Mouse (Mus musculus) forebrain, embryonic 10.5 days (tissue): ENCODE measurements around the gene Robo1. TPM values are rescaled to one million over a fixed set of nuclear protein-coding genes. Genes with fewer than 3 reads are reported as not detected.

Experiments
- DNase-seq: peaks from one replicate; pipeline ENCODE4 v3.0.0-alpha.2; 2017; ENCODE audit warnings: low spot score; ENCODE audit errors: extremely low spot score
- H3K27ac ChIP-seq: fragments of 300-500 bp; sonication (generic); 2 replicates; pipeline ENCODE4 v1.5.1; 2016; ENCODE audit warnings: mild to moderate bottlenecking
- H3K27me3 ChIP-seq: fragments of 300-500 bp; sonication (generic); 2 replicates; pipeline ENCODE4 v1.6.1; 2016; ENCODE audit warnings: mild to moderate bottlenecking; ENCODE audit not compliant: poor library complexity, severe bottlenecking
- H3K36me3 ChIP-seq: fragments of 300-500 bp; sonication (generic); replicated peaks from 2 replicates; pipeline ENCODE4 v1.6.1; 2016; ENCODE audit warnings: mild to moderate bottlenecking, moderate library complexity
- H3K4me1 ChIP-seq: fragments of 300-500 bp; sonication (generic); 2 replicates; pipeline ENCODE4 v1.6.1; 2016
- H3K4me3 ChIP-seq: fragments of 300-500 bp; sonication (generic); 2 replicates; pipeline ENCODE4 v1.5.1; 2016; ENCODE audit warnings: mild to moderate bottlenecking, moderate library complexity
- H3K9me3 ChIP-seq: fragments of 300-500 bp; sonication (generic); 2 replicates; pipeline ENCODE4 v1.6.1; 2016; ENCODE audit warnings: mild to moderate bottlenecking, moderate library complexity
- WGBS: fragments of 180-500 bp; shearing (Covaris S2); methylation state at CpG from one replicate; pipeline ENCODE4 v1.1.7; 2016; 5-methylcytosine and 5-hydroxymethylcytosine counted together
- polyA plus RNA-seq: library from polyadenylated mRNA; unstranded; fragments of >200 nt; fragmentation: Nextera tagmentation; extraction: Ambion mirVana; gene quantifications from 2 replicates; pipeline ENCODE4 v1.2.1, GENCODE M21; 2016

Robo1 gene
- polyA plus RNA-seq, 1 experiment from 2014 or later, result 22.0 TPM

DNA sequence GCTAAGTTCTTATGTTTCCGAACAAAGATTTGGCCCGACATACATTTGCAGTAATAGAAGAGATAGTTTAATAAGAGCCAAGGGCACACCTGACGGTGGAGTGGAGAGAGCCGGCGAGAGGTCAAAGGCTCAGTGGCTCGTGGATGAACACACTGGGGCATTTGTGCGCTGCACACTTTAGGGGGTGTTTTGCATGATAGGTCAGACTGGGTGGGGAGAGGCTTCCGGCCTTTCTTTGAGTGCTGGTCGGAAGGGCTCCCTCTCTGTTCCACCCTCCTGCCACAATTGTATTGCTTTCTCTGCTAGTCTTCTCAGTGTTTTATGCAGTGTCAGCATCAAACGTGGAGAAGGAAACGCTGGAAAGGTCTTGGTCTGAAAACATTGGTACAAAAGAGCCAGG is 392.2 kb downstream of the Robo1 start:
- WGBS, result 78% methylated on average over 11 of the region's 11 CpGs
- H3K36me3 ChIP-seq, result no peaks in the 10 kb centered on the region
- peaks cover 83% of the 10 kb centered on the region for H3K27me3 ChIP-seq
- DNase-seq, result no peak
- no peak overlapping the region for H3K27ac ChIP-seq
- H3K4me3 ChIP-seq, result no peak overlapping the region
- H3K4me1 ChIP-seq, result peaks cover 47% of the 10 kb centered on the region
- no peaks in the 10 kb centered on the region for H3K9me3 ChIP-seq

DNA sequence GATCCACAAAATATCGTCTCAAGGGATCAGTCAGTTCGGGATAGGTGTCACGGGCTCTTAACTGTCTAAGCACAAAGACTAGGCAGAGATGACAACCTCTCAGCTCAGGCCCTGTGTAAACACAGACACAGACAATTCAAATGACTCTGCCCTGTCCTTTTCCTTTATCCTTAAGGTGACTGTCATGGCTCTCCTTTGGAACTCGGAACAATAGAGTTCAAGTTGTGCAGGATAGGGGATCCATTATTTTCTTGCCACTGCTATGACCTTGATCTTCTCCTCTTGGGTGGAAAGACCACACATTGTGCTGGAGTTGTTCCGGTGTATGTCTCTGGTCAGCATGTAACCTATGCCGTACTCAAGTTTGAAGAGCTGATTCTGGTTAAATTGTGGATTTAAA is 395.4 kb downstream of the Robo1 start:
- Histone ChIP-seq H3K27ac (no peak overlapping the region), H3K4me1 (peaks cover 44% of the 10 kb centered on the region), H3K36me3 (no peaks in the 10 kb centered on the region), H3K9me3 (no peaks in the 10 kb centered on the region), H3K27me3 (peaks cover 52% of the 10 kb centered on the region), H3K4me3 (no peak overlapping the region)
- DNase-seq, result no peak
- 90% methylated on average over 6 of the region's 6 CpGs for WGBS

DNA sequence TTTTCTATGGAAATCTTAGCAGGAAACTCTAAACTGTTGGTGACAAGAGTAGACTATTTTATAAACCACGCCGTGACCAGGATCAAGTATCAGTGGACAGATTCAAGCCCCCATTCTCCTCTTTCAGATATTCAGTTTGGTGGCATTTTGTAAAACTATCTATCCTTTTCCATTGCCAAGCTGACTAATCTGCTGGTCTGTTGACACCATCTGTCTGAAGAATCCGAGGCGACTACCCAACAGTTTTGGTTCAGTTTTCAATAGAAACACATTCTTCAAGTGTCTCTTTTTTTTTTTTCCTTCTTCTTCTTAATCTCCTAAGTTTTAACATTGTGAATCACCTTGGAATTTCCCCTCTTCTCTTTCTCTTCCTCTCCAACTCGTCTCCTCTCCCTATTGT is 397.7 kb downstream of the Robo1 start:
- Histone ChIP-seq H3K27ac (no peak overlapping the region), H3K9me3 (no peaks in the 10 kb centered on the region), H3K36me3 (no peaks in the 10 kb centered on the region), H3K27me3 (peaks cover 40% of the 10 kb centered on the region), H3K4me1 (peaks cover 22% of the 10 kb centered on the region), H3K4me3 (no peak overlapping the region)
- 83% methylated on average over 5 of the region's 5 CpGs for WGBS
- no peak for DNase-seq

DNA sequence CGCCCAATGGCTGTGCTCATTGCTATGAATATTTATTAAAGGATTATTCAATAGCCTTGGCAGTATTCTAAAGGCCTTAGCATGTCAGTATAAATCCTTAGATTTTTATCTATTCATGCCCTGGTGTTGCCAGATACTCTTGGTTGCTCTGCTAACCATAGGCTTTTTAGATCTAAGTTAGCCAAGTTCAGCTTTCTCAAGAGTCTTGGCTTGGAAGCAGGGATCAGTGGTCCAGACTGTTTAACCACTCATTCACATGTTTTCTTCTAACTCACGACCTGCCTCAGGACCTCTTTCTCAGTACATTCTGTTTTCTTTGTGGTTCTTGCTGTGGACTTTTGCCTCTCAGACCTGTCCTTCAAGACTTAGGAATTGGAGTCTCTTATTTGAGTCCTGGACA is 400.4 kb downstream of the Robo1 start:
- DNase-seq, result no peak
- Histone ChIP-seq H3K36me3 (no peaks in the 10 kb centered on the region), H3K4me3 (no peak overlapping the region), H3K27me3 (peaks cover 14% of the 10 kb centered on the region), H3K9me3 (no peaks in the 10 kb centered on the region), H3K27ac (no peak overlapping the region), H3K4me1 (peaks cover 22% of the 10 kb centered on the region)
- WGBS, result 90% methylated on average over 2 of the region's 2 CpGs

DNA sequence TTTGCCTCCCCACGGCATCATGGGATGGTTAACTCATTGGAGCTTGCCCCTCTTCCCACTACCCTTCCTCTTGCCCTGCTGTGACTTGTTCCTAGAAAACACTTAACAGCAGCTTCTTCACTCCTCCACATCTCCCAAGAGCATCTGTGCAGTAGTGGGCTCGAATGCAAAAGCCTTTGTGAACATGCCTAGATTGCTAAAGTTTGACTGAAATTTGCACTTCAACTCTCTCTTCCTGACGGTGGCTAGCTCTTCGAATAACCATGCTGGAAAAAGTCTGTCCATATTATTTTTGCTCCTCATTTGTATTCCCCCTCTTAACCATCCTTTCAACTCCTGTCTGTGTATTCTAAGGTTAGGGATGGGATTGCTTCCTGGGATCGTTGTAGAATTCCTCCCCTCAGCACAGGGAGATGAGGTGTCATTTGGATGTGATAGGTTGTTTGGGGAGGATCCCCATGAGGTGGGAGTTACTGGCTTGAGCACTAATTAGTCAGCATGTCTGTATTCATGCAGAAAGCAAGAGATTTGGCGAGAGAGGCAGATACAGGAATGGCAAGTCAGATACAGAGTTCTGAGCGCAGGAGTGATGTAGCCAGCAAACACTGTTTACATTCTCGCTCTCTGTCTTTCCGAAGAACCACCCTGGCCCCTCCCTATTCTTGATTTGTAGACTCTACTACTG is 409.2 kb downstream of the Robo1 start:
- no peak overlapping the region for H3K27ac ChIP-seq
- H3K27me3 ChIP-seq, result no peaks in the 10 kb centered on the region
- no peak for DNase-seq
- H3K4me3 ChIP-seq, result no peak overlapping the region
- H3K9me3 ChIP-seq, result no peaks in the 10 kb centered on the region
- 83% methylated on average over 9 of the region's 9 CpGs for WGBS
- peaks cover 13% of the 10 kb centered on the region; the same call in 1 of the 2 replicates for H3K4me1 ChIP-seq
- H3K36me3 ChIP-seq, result no peaks in the 10 kb centered on the region

DNA sequence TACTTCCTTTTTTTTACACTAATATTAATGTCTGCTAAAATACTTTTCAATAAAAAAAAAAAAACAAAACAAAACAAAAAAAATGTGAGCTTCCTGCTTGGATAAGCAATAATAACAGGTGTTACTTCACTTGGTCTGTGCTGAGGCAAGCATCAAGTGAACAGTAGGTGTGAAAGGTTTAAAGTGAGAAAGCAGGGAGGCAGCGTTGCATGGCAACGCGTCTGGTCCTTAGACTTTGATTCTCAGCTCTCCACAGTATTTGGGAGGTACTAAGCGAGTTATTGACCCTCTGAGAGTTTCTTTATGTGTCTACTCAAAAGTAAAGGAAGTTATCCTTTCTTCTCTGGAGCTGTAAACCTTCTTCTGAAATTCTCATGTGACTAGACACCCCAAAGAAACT is 411.0 kb downstream of the Robo1 start:
- WGBS, result 86% methylated on average over 4 of the region's 4 CpGs
- H3K4me1 ChIP-seq, result peaks cover 19% of the 10 kb centered on the region
- no peak overlapping the region for H3K4me3 ChIP-seq
- no peaks in the 10 kb centered on the region for H3K36me3 ChIP-seq
- DNase-seq, result no peak
- H3K27ac ChIP-seq, result no peak overlapping the region
- H3K9me3 ChIP-seq, result no peaks in the 10 kb centered on the region
- H3K27me3 ChIP-seq, result no peaks in the 10 kb centered on the region

DNA sequence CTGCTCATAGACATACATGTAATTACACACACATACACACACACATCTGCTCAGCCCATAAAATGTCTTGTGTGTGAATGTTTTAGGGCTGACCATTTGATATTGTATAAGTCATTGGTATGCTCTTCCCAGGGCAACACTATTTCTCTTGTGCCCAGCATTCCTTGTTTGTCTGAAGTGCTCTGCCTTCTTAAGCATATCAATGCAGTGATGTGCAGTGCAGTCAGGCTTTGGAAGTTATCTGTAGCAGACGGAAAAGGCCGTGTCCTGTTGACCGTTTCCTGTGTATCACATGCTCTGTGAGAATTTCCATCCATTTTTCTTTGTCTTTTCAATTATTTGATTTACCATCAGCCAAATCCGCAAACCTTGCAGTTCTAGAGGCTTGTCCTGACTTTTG is 412.9 kb downstream of the Robo1 start:
- H3K4me3 ChIP-seq, result no peak overlapping the region
- H3K4me1 ChIP-seq, result peaks cover 16% of the 10 kb centered on the region
- DNase-seq, result no peak
- H3K36me3 ChIP-seq, result no peaks in the 10 kb centered on the region
- H3K27me3 ChIP-seq, result no peaks in the 10 kb centered on the region
- no peak overlapping the region for H3K27ac ChIP-seq
- 90% methylated on average over 4 of the region's 4 CpGs for WGBS
- no peaks in the 10 kb centered on the region for H3K9me3 ChIP-seq

DNA sequence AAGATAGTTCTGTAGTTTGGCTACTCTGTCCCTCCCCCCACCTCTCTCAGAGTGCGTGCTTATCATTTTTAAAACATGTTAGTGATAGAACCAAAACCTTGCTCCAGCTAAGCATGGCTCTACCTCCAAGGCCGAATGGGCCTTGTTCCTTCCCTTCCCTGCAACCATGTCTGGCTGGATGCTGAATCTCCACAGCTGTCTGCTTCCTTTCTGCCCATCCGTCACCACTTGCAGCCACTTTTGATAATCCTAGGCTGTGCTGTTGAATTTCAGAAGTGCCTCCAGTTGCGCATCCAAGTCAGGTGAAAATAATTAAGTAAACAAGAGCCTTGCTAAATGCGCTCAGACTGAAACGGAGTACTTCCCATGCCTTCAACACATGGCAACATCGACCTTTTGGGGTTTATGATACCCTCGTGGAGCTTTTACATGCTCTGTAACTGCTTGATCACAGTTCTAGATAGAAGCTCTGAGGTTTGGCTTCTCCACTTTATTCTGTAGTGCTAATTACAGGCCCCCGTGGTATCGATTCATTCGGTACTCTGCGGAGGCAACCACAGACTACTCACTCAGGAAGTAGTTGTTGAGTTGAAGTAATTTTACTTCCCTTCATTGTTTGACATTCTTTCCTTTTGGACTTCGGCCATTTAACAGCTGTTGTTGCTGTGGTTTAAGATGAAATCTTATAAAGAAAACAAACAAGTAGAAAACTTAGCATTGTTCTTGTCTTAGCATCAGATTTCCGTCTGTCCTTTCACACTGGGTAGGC is 413.8 kb downstream of the Robo1 start:
- Histone ChIP-seq H3K4me3 (no peak overlapping the region), H3K36me3 (no peaks in the 10 kb centered on the region), H3K27me3 (no peaks in the 10 kb centered on the region), H3K9me3 (no peaks in the 10 kb centered on the region), H3K4me1 (peaks cover 14% of the 10 kb centered on the region), H3K27ac (no peak overlapping the region)
- DNase-seq, result no peak
- WGBS, result 88% methylated on average over 14 of the region's 14 CpGs

DNA sequence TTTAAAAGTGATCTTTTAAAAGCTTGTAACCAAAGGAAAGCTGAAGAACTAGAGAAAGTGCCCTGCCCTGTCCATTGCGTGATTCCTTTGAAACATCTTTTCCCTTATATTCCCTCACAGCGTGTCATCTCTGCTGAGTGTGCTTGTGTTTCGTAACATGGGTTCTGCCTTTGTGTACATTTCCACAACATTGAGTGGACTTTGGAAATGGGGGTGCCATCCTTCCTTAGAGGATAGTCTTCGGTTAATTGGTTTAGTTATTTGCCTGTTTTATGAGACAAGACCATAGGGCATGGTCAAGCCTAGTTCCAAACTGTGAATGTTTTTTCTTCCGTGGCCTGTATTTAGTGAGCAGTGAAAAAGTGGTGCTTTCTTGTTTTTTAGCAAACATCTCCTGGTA is 426.1 kb downstream of the Robo1 start:
- H3K4me1 ChIP-seq, result no peaks in the 10 kb centered on the region
- no peak overlapping the region for H3K27ac ChIP-seq
- no peaks in the 10 kb centered on the region for H3K27me3 ChIP-seq
- no peak overlapping the region for H3K4me3 ChIP-seq
- no peaks in the 10 kb centered on the region for H3K9me3 ChIP-seq
- DNase-seq, result no peak
- 89% methylated on average over 5 of the region's 5 CpGs for WGBS
- H3K36me3 ChIP-seq, result no peaks in the 10 kb centered on the region

DNA sequence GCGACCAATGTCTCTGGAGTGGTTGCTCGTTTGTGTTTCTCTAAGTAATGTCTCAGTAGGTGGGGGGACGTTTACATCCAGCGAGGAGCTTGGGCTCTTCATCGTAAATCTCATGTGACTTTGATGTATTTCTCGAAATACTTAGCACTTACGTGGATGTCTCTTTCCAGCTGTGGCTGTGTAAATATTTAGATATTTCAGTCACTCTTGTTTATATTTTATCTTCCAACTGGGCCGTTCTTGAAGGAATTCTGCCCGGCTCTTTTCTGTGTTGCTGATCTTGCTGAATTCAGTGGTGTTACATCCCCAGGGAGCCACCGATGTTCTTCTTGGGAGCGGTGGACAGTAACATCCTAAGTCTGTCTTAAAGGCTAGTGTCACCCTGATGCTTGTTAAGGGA is 427.1 kb downstream of the Robo1 start:
- Histone ChIP-seq H3K27ac (no peak overlapping the region), H3K4me1 (no peaks in the 10 kb centered on the region), H3K9me3 (no peaks in the 10 kb centered on the region), H3K4me3 (no peak overlapping the region), H3K36me3 (no peaks in the 10 kb centered on the region), H3K27me3 (no peaks in the 10 kb centered on the region)
- 88% methylated on average over 11 of the region's 11 CpGs for WGBS
- DNase-seq, result no peak

DNA sequence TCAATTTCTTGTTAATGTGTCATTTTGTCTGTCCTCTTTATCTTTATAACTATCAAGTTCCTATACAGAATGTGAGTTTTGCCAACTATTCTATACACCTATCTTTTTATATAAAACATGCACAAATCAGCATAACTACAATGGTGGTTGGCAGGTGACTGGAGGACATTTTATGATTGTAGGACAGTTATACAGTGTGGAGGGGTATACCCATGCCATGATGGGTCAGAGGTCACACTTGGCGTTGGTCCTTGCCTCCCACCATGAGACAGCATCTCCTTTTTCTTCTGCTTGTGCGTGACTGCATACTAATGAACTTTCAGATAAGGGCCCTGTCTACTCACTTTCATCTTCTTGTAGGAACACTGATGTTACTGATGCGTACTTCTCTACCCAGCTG is 427.5 kb downstream of the Robo1 start:
- 90% methylated on average over 3 of the region's 3 CpGs for WGBS
- H3K27me3 ChIP-seq, result no peaks in the 10 kb centered on the region

DNA sequence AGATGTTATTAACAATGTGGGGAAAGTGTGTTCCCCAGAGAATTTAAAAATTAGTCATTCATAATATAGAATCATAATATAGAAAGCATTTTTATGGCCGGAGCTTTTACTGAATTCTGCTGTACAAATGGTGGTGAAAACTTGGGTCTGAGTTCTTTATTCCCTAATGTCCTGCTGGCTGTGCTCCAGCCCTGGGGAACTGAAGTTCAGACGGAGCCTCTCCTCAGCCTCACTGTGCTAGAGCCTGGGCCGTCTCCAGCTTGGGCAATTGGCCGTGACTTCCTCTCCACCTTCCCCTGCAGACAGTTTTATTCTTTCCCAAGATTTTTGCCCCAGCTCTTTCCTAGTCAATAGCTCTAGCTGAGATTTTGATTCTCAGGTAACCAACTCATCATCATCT is 429.0 kb downstream of the Robo1 start:
- H3K9me3 ChIP-seq, result no peaks in the 10 kb centered on the region; the same call in 1 of the 2 replicates
- DNase-seq, result no peak
- H3K36me3 ChIP-seq, result peaks cover 7% of the 10 kb centered on the region
- H3K4me1 ChIP-seq, result no peaks in the 10 kb centered on the region
- 69% methylated on average over 4 of the region's 4 CpGs for WGBS
- H3K27ac ChIP-seq, result no peak overlapping the region
- no peak overlapping the region for H3K4me3 ChIP-seq
- H3K27me3 ChIP-seq, result no peaks in the 10 kb centered on the region

More for the DNA sequence above, 427.5 kb downstream of the Robo1 start:
- no peak for DNase-seq
- Histone ChIP-seq H3K36me3 (no peaks in the 10 kb centered on the region), H3K4me3 (no peak overlapping the region), H3K4me1 (no peaks in the 10 kb centered on the region), H3K27ac (no peak overlapping the region), H3K9me3 (no peaks in the 10 kb centered on the region)

DNA sequence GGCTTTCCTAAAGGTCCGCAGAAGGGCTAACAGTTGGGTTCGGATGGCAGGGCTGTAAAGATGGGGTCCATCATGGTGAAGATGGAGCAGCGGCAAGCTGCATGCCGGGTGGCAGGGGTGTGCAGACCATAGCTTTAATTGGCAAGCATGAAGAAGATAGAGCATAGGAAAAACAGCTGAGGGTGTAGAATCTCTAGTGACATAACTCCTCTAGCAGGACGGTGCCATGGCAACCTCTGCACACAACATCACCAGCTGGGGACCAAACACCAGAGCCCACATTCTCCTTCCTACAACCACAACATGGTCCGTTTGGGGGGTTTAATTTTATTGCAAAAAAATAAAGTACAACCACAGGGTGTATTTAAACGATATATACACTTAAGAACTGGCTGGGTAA is 432.1 kb downstream of the Robo1 start:
- peaks cover 22% of the 10 kb centered on the region for H3K36me3 ChIP-seq

More for the DNA sequence above, 432.1 kb downstream of the Robo1 start:
- H3K4me3 ChIP-seq, result no peak overlapping the region
- no peak for DNase-seq
- no peak overlapping the region for H3K27ac ChIP-seq
- H3K9me3 ChIP-seq, result peaks cover 13% of the 10 kb centered on the region
- WGBS, result 95% methylated on average over 7 of the region's 7 CpGs
- H3K27me3 ChIP-seq, result no peaks in the 10 kb centered on the region
- no peaks in the 10 kb centered on the region for H3K4me1 ChIP-seq
